Mouse (Mus musculus): ENCODE data around the gene Ccdc62.

- TF ChIP-seq POLR2A (IDR thresholded peaks at IDR 0.05; ENCODE audit: low read depth, low read length), result no peak
- no peak for TF ChIP-seq CTCF (IDR thresholded peaks at IDR 0.05; ENCODE audit: borderline replicate concordance, insufficient read depth, low read length)
Measured at GRCm38 (mm10) chr5:123966759-123967158, 36.3 kb downstream of the Ccdc62 start.
